Mouse (Mus musculus): ENCODE results near the gene Mpv17l.
A peak's percentile ranks its signal among the peaks of the same experiment; 100 is the strongest.
"Not testable (repeated sequence)": the region's sequence is repeated elsewhere in the genome, so short reads cannot be mapped to it uniquely, and the experiment has no call there.

The Mpv17l gene

GRCm38 (mm10) chr16:13902888-13903483 is at the start of gene Mpv17l, which contains the start of gene Pdxdc1:
Gene Mpv17l (plus strand): TSS chr16:13903161.
Gene Pdxdc1 (minus strand): TSS chr16:13903131.
- peak; percentile 97 for DNase-seq (ENCODE audit: low read depth, low spot score)
- H3K36me3 ChIP-seq (ENCODE audit: control insufficient read depth, insufficient read depth, low read length, poor library complexity, severe bottlenecking): no peaks in the 10 kb centered on the region
- no peaks in the 10 kb centered on the region for H3K27me3 ChIP-seq (ENCODE audit: control insufficient read depth, insufficient read depth, low read length, poor library complexity, severe bottlenecking)

GRCm38 (mm10) chr16:13853886-13854285 is 49.1 kb upstream of the Mpv17l start:
- H3K27me3 ChIP-seq (ENCODE audit: control insufficient read depth, insufficient read depth, low read length, poor library complexity, severe bottlenecking): no peaks in the 10 kb centered on the region
- H3K36me3 ChIP-seq (ENCODE audit: control insufficient read depth, insufficient read depth, low read length, poor library complexity, severe bottlenecking): peaks cover 10% of the 10 kb centered on the region; the same call in 1 of the 2 replicates
- no peak for DNase-seq (ENCODE audit: low read depth, low spot score)

- peaks cover 7% of the 10 kb centered on the region for H3K36me3 ChIP-seq (ENCODE audit: control insufficient read depth, insufficient read depth, low read length, poor library complexity, severe bottlenecking)
- DNase-seq (ENCODE audit: low read depth, low spot score): no peak
- no peaks in the 10 kb centered on the region for H3K27me3 ChIP-seq (ENCODE audit: control insufficient read depth, insufficient read depth, low read length, poor library complexity, severe bottlenecking)
Measured at GRCm38 (mm10) chr16:13866076-13866475, 36.9 kb upstream of the Mpv17l start.

DNA sequence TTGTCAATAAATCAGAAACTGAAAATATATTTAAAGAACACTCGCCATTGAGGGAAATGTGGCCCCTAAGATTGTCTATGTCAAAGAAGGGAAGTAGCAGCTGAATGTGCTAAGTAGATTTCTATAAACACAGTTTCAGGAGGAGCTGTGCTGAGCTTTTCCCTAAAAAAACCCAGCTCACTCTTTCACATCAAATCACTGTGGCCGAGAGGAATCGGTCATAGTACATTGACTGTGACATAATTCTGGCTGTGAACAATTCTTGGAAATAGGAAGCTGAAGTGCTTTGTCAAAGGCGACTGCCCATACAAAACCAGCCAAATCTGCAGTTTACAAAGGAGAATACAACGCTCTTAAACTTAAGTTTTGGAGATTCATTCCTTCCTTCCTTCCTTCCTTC is 36.3 kb upstream of the Mpv17l start:
- peaks cover 7% of the 10 kb centered on the region for H3K36me3 ChIP-seq (ENCODE audit: control insufficient read depth, insufficient read depth, low read length, poor library complexity, severe bottlenecking)
- H3K27me3 ChIP-seq (ENCODE audit: control insufficient read depth, insufficient read depth, low read length, poor library complexity, severe bottlenecking): no peaks in the 10 kb centered on the region
- no peak for DNase-seq (ENCODE audit: low read depth, low spot score)

DNA sequence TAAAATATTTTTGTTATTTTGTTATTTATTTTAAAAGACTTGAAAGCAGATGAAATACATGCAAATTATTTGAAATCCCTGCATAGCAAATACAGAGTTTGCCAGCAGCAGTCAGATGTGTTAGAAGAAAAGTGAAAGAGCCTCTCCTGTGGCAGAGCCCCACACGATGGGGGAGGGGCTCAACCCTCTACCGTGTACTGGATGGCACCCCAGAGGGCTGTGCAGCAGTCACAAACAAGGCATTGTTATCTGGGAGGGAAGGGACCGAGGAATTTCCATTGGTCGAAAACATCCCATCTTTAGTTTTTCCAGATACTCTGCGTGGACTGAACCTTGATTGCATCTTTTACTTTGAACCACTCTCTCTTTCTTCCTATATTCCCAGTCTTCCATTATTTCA is 35.6 kb upstream of the Mpv17l start:
- DNase-seq (ENCODE audit: low read depth, low spot score); H3K27me3 ChIP-seq (ENCODE audit: control insufficient read depth, insufficient read depth, low read length, poor library complexity, severe bottlenecking); H3K36me3 ChIP-seq (ENCODE audit: control insufficient read depth, insufficient read depth, low read length, poor library complexity, severe bottlenecking): not testable (repeated sequence)

GRCm38 (mm10) chr16:13867910-13868514 is 34.9 kb upstream of the Mpv17l start:
- peaks cover 7% of the 10 kb centered on the region for H3K36me3 ChIP-seq (ENCODE audit: control insufficient read depth, insufficient read depth, low read length, poor library complexity, severe bottlenecking)
- no peaks in the 10 kb centered on the region for H3K27me3 ChIP-seq (ENCODE audit: control insufficient read depth, insufficient read depth, low read length, poor library complexity, severe bottlenecking)
- DNase-seq (ENCODE audit: low read depth, low spot score): no peak

- DNase-seq (ENCODE audit: low read depth, low spot score): no peak
- Histone ChIP-seq H3K27me3 (ENCODE audit: control insufficient read depth, insufficient read depth, low read length, poor library complexity, severe bottlenecking) (no peaks in the 10 kb centered on the region), H3K36me3 (ENCODE audit: control insufficient read depth, insufficient read depth, low read length, poor library complexity, severe bottlenecking) (peaks cover 7% of the 10 kb centered on the region)
Measured at GRCm38 (mm10) chr16:13875483-13875882, 27.5 kb upstream of the Mpv17l start.

- H3K27me3 ChIP-seq (ENCODE audit: control insufficient read depth, insufficient read depth, low read length, poor library complexity, severe bottlenecking): no peaks in the 10 kb centered on the region
- H3K36me3 ChIP-seq (ENCODE audit: control insufficient read depth, insufficient read depth, low read length, poor library complexity, severe bottlenecking): peaks cover 10% of the 10 kb centered on the region; the same call in 1 of the 2 replicates
- no peak for DNase-seq (ENCODE audit: low read depth, low spot score)
Measured at GRCm38 (mm10) chr16:13883094-13883774, 19.7 kb upstream of the Mpv17l start.

- DNase-seq (ENCODE audit: low read depth, low spot score): no peak
- H3K36me3 ChIP-seq (ENCODE audit: control insufficient read depth, insufficient read depth, low read length, poor library complexity, severe bottlenecking): no peaks in the 10 kb centered on the region
- H3K27me3 ChIP-seq (ENCODE audit: control insufficient read depth, insufficient read depth, low read length, poor library complexity, severe bottlenecking): no peaks in the 10 kb centered on the region
Measured at GRCm38 (mm10) chr16:13890449-13890848, 12.5 kb upstream of the Mpv17l start.

DNA sequence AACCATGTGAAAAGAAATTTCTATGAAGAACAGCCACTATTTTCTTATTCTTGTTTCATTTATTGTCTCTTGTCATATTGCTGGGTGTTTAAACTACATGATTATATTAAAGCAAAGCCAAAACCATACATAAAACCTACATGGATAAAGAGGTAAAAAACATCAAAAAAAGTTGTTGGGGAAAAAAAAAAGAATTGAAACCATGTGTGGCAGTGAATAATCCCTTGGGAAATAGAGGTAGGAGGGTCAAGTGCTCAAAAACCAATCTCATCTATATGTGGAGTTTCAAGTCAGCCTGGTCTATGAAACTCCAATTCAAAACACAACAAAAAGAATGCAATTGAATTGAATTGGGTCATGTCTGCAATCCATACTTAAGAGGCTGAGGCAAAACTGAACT is 10.1 kb upstream of the Mpv17l start:
- no peaks in the 10 kb centered on the region for H3K36me3 ChIP-seq (ENCODE audit: control insufficient read depth, insufficient read depth, low read length, poor library complexity, severe bottlenecking)
- peak; percentile 11 for DNase-seq (ENCODE audit: low read depth, low spot score)
- no peaks in the 10 kb centered on the region for H3K27me3 ChIP-seq (ENCODE audit: control insufficient read depth, insufficient read depth, low read length, poor library complexity, severe bottlenecking)

GRCm38 (mm10) chr16:13894097-13894496 is 8.9 kb upstream of the Mpv17l start:
- Histone ChIP-seq H3K27me3 (ENCODE audit: control insufficient read depth, insufficient read depth, low read length, poor library complexity, severe bottlenecking) (no peaks in the 10 kb centered on the region), H3K36me3 (ENCODE audit: control insufficient read depth, insufficient read depth, low read length, poor library complexity, severe bottlenecking) (no peaks in the 10 kb centered on the region)
- DNase-seq (ENCODE audit: low read depth, low spot score): no peak

GRCm38 (mm10) chr16:13895740-13896139 is 7.2 kb upstream of the Mpv17l start:
- Histone ChIP-seq H3K36me3 (ENCODE audit: control insufficient read depth, insufficient read depth, low read length, poor library complexity, severe bottlenecking) (no peaks in the 10 kb centered on the region), H3K27me3 (ENCODE audit: control insufficient read depth, insufficient read depth, low read length, poor library complexity, severe bottlenecking) (no peaks in the 10 kb centered on the region)
- no peak for DNase-seq (ENCODE audit: low read depth, low spot score)

DNA sequence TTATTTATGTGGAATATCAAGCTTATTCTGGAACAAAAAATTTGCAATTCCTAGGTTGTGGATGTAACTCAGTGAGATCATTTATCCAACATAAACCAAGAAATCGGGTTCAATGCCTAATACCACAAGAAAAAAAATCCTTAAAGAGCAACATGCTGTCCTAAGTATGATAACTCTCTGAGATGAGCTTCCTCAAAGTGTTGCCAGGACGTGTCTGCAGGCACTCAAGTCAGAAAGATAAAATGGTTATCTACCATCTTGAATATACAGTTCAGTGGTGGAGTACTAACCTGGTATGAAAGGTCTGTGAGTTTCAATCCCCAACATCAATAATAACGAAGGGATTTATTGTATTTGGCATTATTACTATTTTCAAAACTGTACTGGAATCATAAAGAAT is 6.6 kb upstream of the Mpv17l start:
- DNase-seq (ENCODE audit: low read depth, low spot score): no peak
- H3K27me3 ChIP-seq (ENCODE audit: control insufficient read depth, insufficient read depth, low read length, poor library complexity, severe bottlenecking): no peaks in the 10 kb centered on the region

GRCm38 (mm10) chr16:13898981-13899380 is 4.0 kb upstream of the Mpv17l start:
- Histone ChIP-seq H3K27me3 (ENCODE audit: control insufficient read depth, insufficient read depth, low read length, poor library complexity, severe bottlenecking) (no peaks in the 10 kb centered on the region), H3K36me3 (ENCODE audit: control insufficient read depth, insufficient read depth, low read length, poor library complexity, severe bottlenecking) (no peaks in the 10 kb centered on the region)
- DNase-seq (ENCODE audit: low read depth, low spot score): no peak

More for the DNA sequence above, 6.6 kb upstream of the Mpv17l start:
- H3K36me3 ChIP-seq (ENCODE audit: control insufficient read depth, insufficient read depth, low read length, poor library complexity, severe bottlenecking): no peaks in the 10 kb centered on the region

- Histone ChIP-seq H3K36me3 (ENCODE audit: control insufficient read depth, insufficient read depth, low read length, poor library complexity, severe bottlenecking) (no peaks in the 10 kb centered on the region), H3K27me3 (ENCODE audit: control insufficient read depth, insufficient read depth, low read length, poor library complexity, severe bottlenecking) (no peaks in the 10 kb centered on the region)
- peak; percentile 39 for DNase-seq (ENCODE audit: low read depth, low spot score)
Measured at GRCm38 (mm10) chr16:13902397-13902831, 547 bp upstream of the Mpv17l start.

Data from splenic B cell, adult 2 months (primary cell).